8 mouse cellular contexts compared by ENCODE assay signal in genomic region chr12:17266673-17266990, GRCm38 (mm10). TPM values are rescaled to one million over a fixed set of nuclear protein-coding genes. Genes with fewer than 3 reads are reported as not detected.
DNase-seq lines count a peak whose midpoint lies in the region; ATAC-seq and TF ChIP-seq lines count a peak whose summit lies in the region.

No protein-coding gene starts in this region.

- peak overlapping the region; percentile 69 for H3K4me2 ChIP-seq in liver, embryonic 12.5 days

- DNase-seq in heart, adult 2 months: no peak
- no peak for DNase-seq in heart, postnatal 4 days
- no peak for DNase-seq in forebrain, embryonic 10.5 days (ENCODE audit: extremely low spot score, low spot score)
- DNase-seq in urinary bladder, postnatal 14 days (ENCODE audit: low spot score): no peak
- DNase-seq in adrenal gland, adult 2 months: no peak

- no peak for TF ChIP-seq CTCF in heart, adult 2 months (IDR thresholded peaks at IDR 0.05)

- WGBS in heart, adult 2 months: 0% methylated on average over 21 of the region's 21 CpGs
- 0% methylated on average over 21 of the region's 21 CpGs for WGBS in forebrain, embryonic 10.5 days
- WGBS in liver, embryonic 12.5 days (ENCODE audit: insufficient replicate concordance): under 1% methylated on average over 21 of the region's 21 CpGs

- peak overlapping the region; percentile 97 for H3K9ac ChIP-seq in heart, adult 2 months (ENCODE audit: low read depth, low read length)
- peak overlapping the region; percentile 86 for H3K9ac ChIP-seq in liver, embryonic 12.5 days

- peaks cover 2% of the 10 kb centered on the region; the same call in 1 of the 2 replicates for H3K79me2 ChIP-seq in heart, adult 2 months (replicated peaks; ENCODE audit: control insufficient read depth, insufficient read depth, low read length)

- H3K4me3 ChIP-seq in heart, adult 2 months: peak overlapping the region; percentile 93
- H3K4me3 ChIP-seq in forebrain, embryonic 10.5 days: peak overlapping the region; percentile 90
- peak overlapping the region; percentile 82 for H3K4me3 ChIP-seq in liver, embryonic 12.5 days

- H3K9me3 ChIP-seq in forebrain, embryonic 10.5 days: no peaks in the 10 kb centered on the region
- H3K9me3 ChIP-seq in liver, embryonic 12.5 days (replicated peaks): no peaks in the 10 kb centered on the region

- no peak for TF ChIP-seq EP300 in heart, adult 2 months (IDR thresholded peaks at IDR 0.05; ENCODE audit: insufficient read depth, low read depth, low read length)

- no peaks in the 10 kb centered on the region for H3K27me3 ChIP-seq in heart, adult 2 months (ENCODE audit: control insufficient read depth, insufficient read depth, low read length)
- H3K27me3 ChIP-seq in forebrain, embryonic 10.5 days (ENCODE audit: poor library complexity, severe bottlenecking): no peaks in the 10 kb centered on the region
- 0 out of 2 replicates have a peak, but pooled peaks cover 5% of the 10 kb centered on the region for H3K27me3 ChIP-seq in liver, embryonic 12.5 days (replicated peaks)

- peak; percentile 48 for ATAC-seq in CD4-positive, CD25-positive, alpha-beta regulatory T cell, adult 4 months
- ATAC-seq in liver, embryonic 12.5 days: peak; percentile 76
- no peak for ATAC-seq in megakaryocyte-erythroid progenitor cell, adult 5-6 weeks (replicated peaks; ENCODE audit: low FRiP score, low TSS enrichment, poor library complexity, severe bottlenecking)

- peak overlapping the region; percentile 69 for H3K27ac ChIP-seq in heart, adult 2 months
- H3K27ac ChIP-seq in forebrain, embryonic 10.5 days: peak overlapping the region; percentile 96
- H3K27ac ChIP-seq in liver, embryonic 12.5 days: peak overlapping the region; percentile 75

- H3K4me1 ChIP-seq in heart, adult 2 months (ENCODE audit: control insufficient read depth, insufficient read depth, low read length): peaks cover 15% of the 10 kb centered on the region
- H3K4me1 ChIP-seq in forebrain, embryonic 10.5 days: peaks cover 29% of the 10 kb centered on the region
- H3K4me1 ChIP-seq in liver, embryonic 12.5 days: peaks cover 31% of the 10 kb centered on the region

- peaks cover 7% of the 10 kb centered on the region for H3K36me3 ChIP-seq in heart, adult 2 months (ENCODE audit: control insufficient read depth, insufficient read depth, low read length)
- peaks cover 35% of the 10 kb centered on the region for H3K36me3 ChIP-seq in forebrain, embryonic 10.5 days (replicated peaks)
- peaks cover 27% of the 10 kb centered on the region for H3K36me3 ChIP-seq in liver, embryonic 12.5 days

- intact Hi-C loops in heart, adult 2 months (cut with DNase I): loop anchor here (5.0 kb wide), 2 partner anchors 81 to 281 kb away; partner anchors contain the start of gene Nol10

- no peak for TF ChIP-seq POLR2A in heart, adult 2 months (IDR thresholded peaks at IDR 0.05; ENCODE audit: insufficient read depth, low read depth, low read length)

RNA-seq across cellular contexts. Expression of gene Pdia6, which starts 0.3 kb away (rescaled TPM):
- total RNA-seq in heart, adult 2 months (2021): 100 to 1,000 TPM; 106 to 122 TPM
- polyA plus RNA-seq in heart, adult 2 months (2012; rRNA removed): 36.2 and 65.7 TPM in 2 replicates
- total RNA-seq in heart, postnatal 4 days (2021): 100 to 1,000 TPM; 130 to 153 TPM
- polyA plus RNA-seq in CD4-positive, CD25-positive, alpha-beta regulatory T cell, adult 4 months (2017; shearing (Covaris generic)): 100 to 1,000 TPM; 165 to 229 TPM
- 585 and 641 TPM in 2 replicates for polyA plus RNA-seq in forebrain, embryonic 10.5 days (2016; fragmentation: Nextera tagmentation; extraction: Ambion mirVana)
- polyA plus RNA-seq in liver, embryonic 12.5 days (2016; fragmentation: Nextera tagmentation; extraction: Ambion mirVana): 309 and 312 TPM in 2 replicates
- 100 to 1,000 TPM; 153 to 218 TPM for total RNA-seq in adrenal gland, adult 2 months (2021)
- polyA plus RNA-seq in adrenal gland, adult 2 months (2012; rRNA removed): 14.0 and 18.3 TPM in 2 replicates
- 68.3 and 94.4 TPM in 2 replicates for total RNA-seq in megakaryocyte-erythroid progenitor cell, adult 5-6 weeks (2014; fragmentation: Nextera tagmentation)
- total RNA-seq in megakaryocyte-erythroid progenitor cell, adult 5-6 weeks (2017): 175 and 216 TPM in 2 replicates
